Mouse (Mus musculus) T-cell, adult 2 months (primary cell): ENCODE results near the gene Keap1.
A peak's percentile ranks its signal among the peaks of the same experiment; 100 is the strongest.
"Not testable (repeated sequence)": the region's sequence is repeated elsewhere in the genome, so short reads cannot be mapped to it uniquely, and the experiment has no call there.

Experiments used
- DNase-seq: peaks from one replicate; pipeline ENCODE4 v3.0.0; 2022; ENCODE audit warnings: low spot score

The Keap1 gene

DNA sequence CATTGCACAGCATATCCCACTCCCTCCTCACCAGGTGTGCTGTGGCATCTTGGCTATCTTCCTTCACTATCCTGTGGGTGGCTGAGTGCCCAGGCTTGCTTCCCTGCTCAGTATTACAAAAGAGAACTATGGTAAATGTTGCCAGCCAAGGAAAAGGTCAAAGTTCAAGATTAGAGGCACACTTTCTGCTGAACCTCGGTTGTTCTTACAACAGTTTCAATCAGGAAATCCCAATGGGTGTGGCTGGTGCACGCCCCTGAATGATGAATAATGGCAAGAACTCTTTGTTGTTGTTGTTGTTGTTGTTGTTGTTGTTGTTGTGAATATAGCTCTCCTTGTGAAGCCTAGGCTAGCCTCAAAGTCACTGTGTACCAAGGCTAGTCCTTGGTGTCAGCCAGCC is 22.7 kb upstream of the Keap1 start:
- no peak for DNase-seq

DNA sequence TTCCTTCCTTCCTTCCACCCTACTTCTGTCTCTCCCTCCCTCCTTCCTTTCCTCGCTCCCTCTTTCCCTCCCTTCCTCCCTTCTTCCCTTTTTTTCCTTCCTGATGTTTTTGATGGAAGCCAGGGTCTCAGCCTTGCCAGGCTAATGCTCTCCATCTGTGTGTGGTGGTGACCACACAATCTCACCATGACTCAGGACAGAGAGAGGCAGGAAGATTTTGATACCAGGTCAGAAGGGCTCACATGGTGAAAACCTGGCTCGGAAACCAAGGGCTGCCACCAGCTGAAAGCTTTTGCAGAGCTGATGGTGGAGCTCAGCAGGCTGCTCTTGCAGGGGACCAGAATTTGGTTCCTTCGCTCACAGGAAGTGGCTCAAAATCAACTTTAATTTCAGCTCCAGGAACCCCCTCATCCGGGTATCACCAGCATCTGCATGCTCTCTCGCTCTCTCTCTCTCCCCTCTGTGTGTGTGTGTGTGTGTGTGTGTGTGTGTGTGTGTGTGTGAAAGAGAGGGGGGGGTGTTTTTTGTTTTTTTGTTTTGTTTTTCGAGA is 21.4 kb upstream of the Keap1 start:
- DNase-seq, result peak; percentile 65

DNA sequence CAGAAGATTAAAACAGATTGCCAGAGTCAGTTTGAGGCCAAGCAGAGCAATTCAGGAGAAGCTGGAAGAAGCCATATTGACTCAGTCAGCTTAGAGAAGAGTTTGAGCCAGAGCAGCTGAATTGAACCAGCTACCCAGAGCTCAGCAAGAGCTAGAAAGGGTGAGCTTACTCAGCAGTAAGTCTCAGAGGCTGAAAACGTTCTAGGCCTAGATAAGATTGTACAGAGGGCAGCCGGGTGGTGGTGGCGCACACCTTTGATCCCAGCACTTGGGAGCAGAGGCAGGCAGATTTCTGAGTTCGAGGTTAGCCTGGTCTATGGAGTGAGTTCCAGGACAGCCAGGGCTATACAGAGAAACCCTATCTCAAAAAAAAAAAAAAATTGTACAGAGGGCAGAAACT is 17.2 kb upstream of the Keap1 start:
- not testable (repeated sequence) for DNase-seq

DNA sequence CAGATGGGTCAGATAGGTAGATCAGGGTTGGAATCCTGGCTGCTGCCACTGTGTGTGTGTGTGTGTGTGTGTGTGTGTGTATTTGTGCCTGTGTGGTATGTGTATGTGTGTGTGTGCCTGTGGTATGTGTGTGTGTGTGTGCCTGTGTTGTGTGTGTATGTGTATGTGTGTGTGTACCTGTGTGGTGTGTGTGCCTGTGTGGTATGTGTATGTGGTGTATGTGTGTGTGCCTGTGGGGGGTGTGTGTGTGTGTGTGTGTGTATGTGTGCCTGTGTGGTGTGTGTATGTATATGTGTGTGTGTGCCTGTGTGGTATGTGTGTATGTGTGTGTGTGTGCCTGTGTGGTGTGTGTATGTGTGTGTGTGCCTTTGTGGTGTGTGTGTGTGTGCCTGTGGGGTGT is 15.5 kb upstream of the Keap1 start:
- no peak for DNase-seq

DNA sequence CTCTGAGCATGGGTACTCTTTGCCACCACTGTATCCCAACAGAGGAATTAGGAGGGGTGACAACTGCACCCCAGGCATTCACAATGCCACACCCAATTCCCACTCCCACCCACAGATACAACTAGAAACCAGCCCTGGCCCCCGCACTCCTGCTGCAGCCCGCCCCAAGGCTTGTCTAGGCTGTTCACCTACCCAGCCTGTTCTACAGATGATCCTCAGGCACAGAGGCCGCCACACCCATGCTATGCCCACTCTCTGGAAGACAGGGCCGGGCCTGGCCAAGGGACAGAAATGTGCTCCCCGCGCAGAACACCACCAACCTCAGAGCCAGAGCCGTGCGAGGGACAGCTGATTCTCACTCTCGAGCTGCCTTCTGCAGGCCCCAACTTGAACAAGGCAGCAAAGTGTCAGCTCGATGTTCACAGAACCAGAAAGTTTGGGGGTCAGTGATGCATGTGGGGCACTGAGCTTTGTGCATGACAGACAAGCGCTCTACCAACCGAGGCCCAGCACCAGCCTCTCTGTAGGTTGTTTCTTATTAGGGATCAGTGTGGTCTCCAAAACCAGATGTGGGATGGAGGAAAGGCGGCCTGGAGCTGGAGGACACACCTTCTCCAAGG is 12.1 kb upstream of the Keap1 start:
- no peak for DNase-seq

DNA sequence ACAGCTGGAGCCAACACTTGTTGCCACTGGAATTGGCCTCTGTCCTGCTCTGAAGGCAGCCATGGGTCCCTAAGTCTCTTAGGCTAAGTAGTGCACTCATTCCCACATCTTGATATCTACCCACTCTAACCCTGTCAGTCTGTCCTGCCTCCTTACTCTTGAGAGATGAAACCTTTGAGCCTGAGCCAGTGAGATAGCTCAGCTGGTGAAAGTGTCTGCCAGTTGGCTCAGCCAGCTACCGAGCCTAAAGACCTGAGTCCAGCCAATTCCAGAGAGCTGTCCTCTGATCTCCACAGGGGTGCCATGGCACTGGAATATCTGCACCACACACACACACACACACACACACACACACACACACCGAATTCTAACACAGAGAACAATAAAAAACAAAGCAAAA is 11.3 kb upstream of the Keap1 start:
- DNase-seq, result no peak

DNA sequence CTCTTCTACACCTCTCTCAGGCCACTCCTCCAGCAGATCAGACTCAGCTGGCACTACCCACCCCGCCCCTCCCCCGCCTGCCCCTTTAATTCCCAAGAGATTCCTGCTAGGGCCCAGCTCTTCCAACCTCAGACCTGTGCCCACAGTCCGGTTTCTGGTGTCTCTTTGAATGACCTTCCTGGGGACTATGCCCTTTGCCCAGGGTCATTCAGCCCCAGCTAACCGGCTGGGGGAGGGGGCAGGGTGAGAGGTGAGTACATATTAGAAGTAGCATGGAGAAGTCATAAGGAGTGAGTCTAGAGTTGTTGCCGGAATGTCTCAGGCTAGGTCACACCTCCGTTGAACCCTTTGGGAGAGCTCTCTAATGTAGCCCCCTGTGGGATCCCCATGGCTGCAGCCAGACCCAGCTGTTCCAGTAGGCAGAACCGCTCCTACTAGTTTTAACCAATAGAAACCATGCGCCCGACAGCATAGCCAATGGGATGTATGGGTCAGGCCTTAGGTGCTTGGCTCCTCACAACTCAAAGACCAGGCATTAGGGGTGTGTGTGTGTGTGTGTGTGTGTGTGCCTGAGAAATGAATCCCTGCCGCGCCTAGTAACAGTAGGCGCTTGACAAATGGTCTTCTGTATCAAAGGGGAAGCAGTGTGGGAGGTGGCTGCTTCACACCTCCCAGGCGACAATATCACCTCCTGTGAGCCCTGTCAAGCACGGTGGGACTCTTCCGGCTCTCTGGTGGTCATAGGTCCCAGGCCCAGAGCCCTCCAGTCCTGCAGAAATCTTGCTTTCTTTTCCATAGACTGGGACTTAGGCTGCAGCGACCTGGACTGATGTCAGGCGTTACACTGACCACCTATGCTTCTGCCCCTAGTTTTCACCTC is 10.7 kb upstream of the Keap1 start:
- no peak for DNase-seq

DNA sequence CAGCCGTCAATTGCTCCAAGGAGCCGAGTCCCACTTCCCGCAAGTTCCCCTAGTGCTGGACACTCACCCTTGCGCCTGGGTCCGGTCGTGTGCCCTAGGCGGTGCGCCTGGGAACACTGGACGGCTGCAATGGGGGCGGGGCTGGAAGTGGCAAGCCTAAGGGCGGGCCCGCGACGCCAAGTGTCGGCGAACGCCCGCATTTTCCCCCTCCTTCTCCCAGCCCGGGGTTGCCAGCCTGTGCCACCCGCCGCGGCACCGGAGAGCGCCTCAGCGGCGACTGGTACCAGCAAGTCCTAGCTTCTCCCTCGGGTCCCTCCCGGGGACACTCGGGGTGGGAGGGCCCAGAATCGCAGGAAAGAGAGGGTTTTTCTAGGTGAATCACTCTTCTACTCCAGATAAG is 9.2 kb upstream of the Keap1 start, which contains the start of gene S1pr5:
S1pr5 (minus strand) TSS at position 118 of the 400 bp plus-strand sequence.
- DNase-seq, result no peak

DNA sequence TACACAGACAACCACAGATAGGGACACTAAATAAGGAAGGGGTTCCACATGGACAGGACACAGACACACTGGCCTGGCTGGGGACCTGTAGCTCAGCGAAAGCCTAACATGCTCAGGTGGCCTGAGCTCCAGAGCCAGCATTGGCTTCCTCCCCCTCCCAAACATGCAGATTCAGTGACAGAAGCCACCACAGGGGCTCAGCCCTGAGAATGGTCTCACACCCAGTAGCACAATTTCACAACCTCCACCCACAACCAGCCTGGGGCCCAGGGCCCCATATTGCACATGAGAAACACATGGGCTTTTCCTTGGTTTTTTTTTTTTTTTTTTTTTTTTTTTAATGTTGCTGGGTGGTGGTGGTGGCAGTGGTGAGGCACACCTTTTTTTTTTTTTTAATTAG is 7.2 kb upstream of the Keap1 start:
- DNase-seq, result no peak

DNA sequence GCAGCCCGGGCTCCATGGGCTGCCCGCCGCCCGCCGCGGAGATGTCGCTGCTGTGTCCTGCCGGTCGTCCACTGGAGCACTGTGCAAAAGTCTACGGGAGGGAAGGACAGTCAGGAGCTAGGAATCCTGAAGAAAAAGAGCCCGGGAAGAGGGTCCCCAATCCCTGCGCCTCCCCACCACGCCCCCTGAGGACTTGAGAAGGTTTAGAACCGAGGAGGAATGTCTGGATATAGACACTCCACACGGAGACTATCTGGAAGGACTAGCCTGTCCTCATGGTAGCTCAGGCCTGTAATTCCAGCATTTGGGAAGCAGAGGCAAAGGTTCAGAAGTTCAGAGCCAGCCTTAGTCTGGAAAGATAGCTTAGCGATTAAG is 5.9 kb upstream of the Keap1 start:
- no peak for DNase-seq

DNA sequence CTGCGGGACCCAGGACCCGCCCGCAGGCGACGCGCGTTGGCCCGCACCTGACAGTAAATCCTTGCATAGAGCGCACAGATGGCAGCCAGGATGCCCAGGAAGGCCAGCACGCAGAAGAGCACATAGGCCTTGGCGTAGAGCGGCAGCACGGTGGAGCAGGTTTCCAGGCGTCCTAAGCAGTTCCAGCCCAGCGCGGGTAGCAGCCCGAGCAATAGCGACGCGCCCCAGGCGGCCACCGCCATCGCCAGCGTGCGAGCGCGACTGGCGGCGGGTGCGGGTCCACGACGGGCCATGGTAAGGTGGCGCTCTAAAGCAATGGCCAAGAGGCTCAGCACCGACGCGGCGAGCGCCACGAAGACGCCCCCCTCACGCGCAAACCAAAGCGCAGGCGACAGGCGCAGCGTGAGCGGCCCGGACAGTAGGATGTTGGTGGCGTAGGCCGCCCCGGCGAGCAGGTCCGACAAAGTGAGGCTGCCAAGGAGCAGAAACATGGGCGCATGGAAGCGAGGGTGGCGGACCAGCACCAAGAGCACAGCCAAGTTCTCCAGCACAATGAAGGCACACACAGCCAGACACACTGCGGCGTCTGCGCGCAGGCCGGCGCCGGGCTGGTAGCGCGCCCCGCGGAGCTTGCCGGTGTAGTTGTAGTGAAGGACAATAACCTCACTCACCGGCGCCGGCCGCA is 5.4 kb upstream of the Keap1 start:
- DNase-seq, result peak; percentile 20

DNA sequence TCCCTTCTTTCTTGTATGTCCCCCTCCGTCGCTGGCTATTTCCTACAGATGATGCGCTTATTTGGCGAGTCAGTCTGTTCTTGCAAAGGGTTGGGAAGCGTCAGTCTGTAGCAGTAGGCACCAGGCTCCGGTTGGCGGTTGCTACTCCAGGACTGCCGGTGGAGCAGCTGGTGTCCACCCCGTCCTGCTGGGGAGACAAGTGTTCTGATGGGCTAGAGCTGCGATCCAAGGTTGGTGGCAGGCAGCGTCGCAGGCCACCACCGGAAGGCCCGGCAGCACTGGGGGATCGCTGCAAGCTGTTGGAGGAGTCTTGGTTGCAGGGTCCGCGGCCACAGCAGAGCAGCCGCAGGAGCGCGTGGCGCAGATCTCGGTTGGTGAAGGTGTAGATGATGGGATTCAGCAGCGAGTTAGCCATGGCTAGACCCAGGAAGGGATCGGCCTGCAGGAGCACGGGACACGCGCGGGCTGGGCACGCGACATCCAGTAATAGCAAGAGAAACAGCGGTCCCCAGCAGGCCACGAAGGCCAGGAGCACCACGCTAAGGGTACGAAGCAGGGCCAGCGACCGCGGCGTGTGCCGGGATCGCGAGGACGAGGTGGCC is 4.8 kb upstream of the Keap1 start:
- no peak for DNase-seq

DNA sequence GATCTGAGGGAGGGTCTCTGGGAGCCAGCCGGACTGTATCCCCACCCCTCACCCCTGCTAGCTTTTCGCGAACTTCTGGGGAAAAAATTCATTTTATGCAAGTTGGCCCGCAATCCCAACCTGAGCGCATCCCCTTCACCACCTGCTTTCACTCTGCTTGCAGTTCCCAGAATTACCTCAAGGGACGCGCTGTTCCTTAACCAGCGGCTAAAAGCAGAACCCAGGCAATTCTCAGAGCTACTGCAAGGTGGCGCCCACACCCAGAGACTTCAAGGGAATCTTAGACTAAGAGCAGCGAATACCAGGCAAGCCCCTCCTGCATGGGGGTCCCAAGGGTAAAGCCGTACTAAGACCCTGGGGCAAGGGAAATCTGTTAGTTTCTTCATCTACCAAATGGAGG is 2.2 kb upstream of the Keap1 start:
- DNase-seq, result peak; percentile 79

DNA sequence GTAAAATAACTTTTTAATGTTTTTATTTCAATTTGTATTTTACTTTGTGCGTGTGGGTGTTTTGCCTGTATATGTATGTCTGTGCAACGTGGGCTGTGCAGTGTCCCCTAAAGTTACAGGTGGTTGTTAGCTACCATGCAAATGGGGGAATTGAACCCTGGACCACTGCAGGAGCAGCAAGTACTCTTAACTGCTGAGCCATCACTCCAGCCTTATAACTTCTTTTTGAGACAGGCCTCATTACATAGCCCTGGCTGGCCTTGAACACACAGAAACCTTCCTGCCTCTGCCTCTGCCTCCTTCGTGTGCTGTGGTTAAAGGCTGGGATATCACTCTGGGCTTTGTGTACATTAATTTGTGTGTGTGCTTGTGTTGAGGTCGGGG is 296 bp upstream of the Keap1 start:
- no peak for DNase-seq

DNA sequence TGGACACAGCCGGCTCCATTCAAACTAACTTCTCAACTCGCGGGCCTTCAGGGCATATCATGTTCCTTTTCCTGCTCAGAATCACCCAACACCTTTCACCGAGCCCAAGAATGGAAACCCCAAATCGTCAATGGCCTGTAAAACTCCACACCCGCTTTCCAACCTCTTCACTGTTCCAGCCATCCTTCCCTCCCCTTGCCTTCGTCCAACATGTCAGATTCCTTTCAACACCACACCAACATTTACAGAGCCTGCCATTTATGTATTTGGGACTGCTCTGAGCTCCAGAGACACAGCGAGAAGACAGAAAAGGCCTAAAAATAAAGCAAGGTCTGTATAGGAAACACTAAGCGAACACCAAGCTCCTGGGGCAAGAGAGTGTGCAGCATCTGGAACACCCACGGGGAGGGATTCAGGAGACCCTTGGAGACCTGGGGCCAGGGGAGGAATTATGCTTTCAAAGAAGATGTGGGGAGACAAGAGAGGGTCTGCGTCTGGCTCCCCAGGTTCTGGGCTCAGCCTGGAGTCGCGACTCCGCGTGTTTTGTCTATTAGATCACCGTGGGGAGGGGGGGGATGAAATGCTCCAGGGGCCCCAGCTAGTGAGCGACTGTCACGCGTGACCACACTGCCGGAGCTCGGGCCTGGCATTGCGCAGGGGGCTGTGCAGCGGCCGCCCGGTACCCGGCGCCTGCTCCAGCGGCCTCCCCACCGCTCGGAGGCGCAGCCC is 993 bp downstream of the Keap1 start:
- DNase-seq, result no peak

DNA sequence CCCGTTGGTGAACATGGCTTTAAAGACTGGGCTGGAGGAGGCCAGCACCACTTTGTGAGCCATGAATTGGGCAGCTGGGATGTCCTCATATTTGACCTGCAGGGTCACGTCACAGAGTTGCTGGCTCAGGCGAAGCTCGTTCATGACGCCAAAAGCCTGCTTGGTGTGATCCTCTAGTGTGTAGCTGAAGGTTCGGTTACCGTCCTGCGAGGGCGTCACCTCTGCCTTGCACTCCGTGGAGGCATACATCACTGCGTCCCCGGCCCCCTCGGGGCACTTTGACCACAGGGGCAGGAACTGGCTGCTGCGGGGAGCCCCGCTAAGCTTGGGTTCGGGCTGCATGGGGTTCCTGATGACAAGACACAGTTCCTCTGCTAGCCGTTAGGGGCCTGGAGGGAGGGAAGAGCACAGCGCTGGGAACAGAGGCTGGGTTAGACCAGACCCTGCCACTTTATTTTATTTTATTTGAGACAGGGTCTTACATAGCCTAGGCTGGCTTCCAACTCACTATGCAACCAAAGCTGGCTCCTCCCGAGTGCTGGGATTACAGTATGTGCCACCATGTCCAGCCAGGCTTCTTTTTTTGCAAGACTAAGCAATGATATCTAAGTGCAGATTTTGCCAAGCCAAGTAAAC is 1.7 kb downstream of the Keap1 start:
- DNase-seq, result peak; percentile 41

DNA sequence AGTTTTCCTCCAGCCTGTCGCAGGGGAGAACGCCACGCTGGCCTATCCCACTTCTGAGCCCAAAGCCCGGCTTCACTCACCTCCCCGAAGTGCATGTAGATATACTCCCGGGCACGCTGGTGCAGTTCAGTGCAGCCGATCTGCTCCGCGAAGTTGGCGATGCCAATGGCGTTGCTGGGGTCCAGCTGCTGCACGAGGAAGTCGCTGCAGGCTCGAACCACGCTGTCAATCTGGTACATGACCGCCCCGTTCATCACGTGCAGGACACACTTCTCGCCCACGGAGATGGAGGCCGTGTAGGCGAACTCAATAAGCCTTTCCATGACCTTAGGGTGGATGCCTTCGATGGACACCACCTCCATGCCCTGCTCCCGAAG is 2.2 kb downstream of the Keap1 start:
- no peak for DNase-seq

DNA sequence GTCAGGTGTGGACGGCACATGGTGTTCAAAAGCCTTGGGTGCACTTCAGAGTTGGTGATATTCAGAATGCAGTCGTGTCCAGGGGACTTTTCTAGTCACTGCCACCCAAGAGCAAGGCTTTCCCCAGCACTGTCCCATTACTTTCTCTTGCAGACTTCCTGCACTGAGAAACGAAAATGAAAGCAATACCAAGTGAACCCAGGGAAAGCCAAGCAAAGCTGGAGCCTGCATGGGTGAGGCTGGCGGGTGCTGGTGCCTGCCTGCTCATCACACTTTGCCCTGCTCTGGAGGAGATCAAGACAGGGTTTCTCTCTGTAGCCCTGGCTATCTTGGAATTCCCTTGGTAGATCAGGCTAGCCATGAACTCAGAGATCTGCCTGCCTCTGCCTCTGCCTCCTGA is 3.8 kb downstream of the Keap1 start:
- DNase-seq, result peak; percentile 41

DNA sequence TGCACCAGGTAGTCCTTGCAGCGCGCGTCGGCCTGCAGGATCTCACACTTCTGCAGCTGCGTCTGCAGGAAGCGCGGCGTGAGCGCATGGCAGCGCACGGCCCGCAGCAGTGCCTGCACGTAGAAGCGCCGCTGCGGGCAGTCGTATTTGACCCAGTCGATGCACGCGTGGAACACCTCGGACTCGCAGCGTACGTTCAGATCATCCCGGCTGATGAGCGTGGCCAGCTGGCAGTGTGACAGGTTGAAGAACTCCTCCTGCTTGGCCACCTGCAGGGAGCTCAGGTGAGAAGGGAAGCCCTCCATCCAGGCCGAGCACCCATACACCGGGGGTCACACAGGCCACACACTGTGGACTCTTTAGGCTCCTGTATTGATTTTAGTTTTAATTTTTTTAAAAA is 5.4 kb downstream of the Keap1 start:
- DNase-seq, result no peak

DNA sequence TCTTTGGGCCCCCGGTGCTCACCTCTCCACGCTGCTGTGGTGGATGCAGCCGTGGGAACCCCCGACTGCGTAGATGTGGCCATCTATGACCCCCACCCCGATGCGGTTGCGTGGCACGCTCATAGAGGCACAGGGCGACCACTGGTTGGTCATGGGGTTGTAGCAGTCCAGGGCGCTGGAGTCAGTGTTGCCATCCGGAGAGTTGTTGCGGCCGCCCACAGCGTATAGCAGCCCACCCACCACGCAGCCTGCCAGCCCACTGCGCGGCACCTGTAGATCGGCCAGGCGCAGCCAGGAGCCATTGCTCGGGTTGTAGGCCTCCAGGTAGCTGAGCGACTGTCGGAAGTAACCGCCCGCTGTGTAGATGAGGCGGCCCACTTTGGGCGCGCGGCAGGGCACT is 5.8 kb downstream of the Keap1 start:
- no peak for DNase-seq

DNA sequence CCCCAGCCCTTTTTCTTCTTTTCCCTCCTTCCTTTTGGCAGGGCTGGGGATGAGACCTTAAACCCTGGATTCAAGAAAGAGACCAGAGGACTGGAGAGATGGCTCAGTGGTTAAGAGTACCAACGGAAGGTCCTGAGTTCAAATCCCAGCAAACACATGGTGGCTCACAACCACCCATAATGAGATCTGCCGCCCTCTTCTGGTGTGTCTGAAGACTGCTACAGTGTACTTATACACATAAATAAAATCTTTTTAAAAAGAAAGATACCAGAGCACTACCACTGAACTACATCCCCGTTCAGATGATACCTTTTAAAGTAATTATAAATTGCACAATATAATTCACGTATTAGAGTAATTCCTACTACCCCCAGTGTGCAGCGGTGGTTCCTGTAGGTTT is 6.3 kb downstream of the Keap1 start:
- DNase-seq, result no peak
